Mouse (Mus musculus): ENCODE measurements around the gene Cx3cr1.

DNA sequence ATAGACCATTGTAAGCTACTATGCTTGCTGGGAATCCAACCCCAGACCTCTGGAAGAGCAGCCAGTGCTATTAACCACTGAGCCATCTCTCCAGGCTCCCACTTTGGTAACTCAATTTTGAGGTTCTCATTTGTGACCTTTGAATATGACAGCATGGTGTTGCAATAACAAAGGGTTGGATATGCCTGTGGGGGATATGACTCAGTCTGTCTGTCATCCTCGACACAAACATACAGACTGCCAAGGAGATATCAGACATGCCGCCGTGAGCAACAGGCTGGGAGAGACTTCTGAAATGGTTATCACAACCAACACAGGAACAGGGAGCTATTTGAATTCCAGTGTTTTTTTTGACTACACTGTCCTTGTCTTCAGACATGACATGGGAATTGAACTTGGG lies 20.3 kb downstream of the Cx3cr1 start:
- TF ChIP-seq CTCF (IDR thresholded peaks at IDR 0.05; ENCODE audit: control insufficient read depth, insufficient read depth, insufficient read length), result no peak
- no peak for TF ChIP-seq USF1 (IDR thresholded peaks at IDR 0.05; ENCODE audit: low read depth)
